In genomic region chr6:65126074-65126726, GRCm38 (mm10) we compare ENCODE assay signal across 9 mouse cellular contexts. TPM values are rescaled to one million over a fixed set of nuclear protein-coding genes. Genes with fewer than 3 reads are reported as not detected.
DNase-seq lines count a peak whose midpoint lies in the region; ATAC-seq and TF ChIP-seq lines count a peak whose summit lies in the region.
"Had no signal": no experiment of that assay in that cellular context is flagged by ENCODE, and none has a peak within 500 bp of the region (broad histone marks: within the 10 kb centered on the region; RNA-seq: fewer than 3 reads in every experiment).

No protein-coding gene starts in this region.

- in situ Hi-C loops in ES-E14 (cut with MboI; ENCODE audit: low sequenced_read_pairs in 2 of 2, unreplicated experiment in 2 of 2): no loop called here

- no peak overlapping the region for H3K27ac ChIP-seq in ES-E14 (ENCODE audit: insufficient read depth, low read depth, low read length, poor library complexity, severe bottlenecking)
- no peak overlapping the region for H3K27ac ChIP-seq in cerebellum, adult 2 months (ENCODE audit: insufficient read depth, low read length)
- H3K27ac ChIP-seq: liver, embryonic 15.5 days had no signal

- 11% methylated on average over 2 of the region's 2 CpGs for WGBS in cerebellum, adult 2 months

- H3K27me3 ChIP-seq in cerebellum, adult 2 months (ENCODE audit: control insufficient read depth, insufficient read depth, low read length): no peaks in the 10 kb centered on the region
- H3K27me3 ChIP-seq: liver, embryonic 15.5 days had no signal

- TF ChIP-seq POLR2A in cerebellum, adult 2 months (IDR thresholded peaks at IDR 0.05; ENCODE audit: borderline replicate concordance, insufficient read depth, low read length): no peak

- peak; percentile 43 to 71 for DNase-seq in heart, postnatal 10 days
- DNase-seq in heart, adult 9 months (ENCODE audit: low spot score in 2 of 2): no peak
- DNase-seq in ES-E14 (ENCODE audit: low read depth, low spot score): peak; percentile 21
- peak; percentile 29 to 44 for DNase-seq in cerebellum, adult 2 months
- DNase-seq in forelimb bud, embryonic 11.5 days (ENCODE audit: low read depth, low spot score): peak; percentile 53
- peak; percentile 32 to 47 for DNase-seq in layer of hippocampus, adult 8-10 months (ENCODE audit: low spot score in 2 of 2)
- DNase-seq in right cerebral cortex, postnatal 25 days: peak; percentile 55

- no peaks in the 10 kb centered on the region for H3K4me1 ChIP-seq in ES-E14 (ENCODE audit: control insufficient read depth in 2 of 2, insufficient read depth in 2 of 2, low read length in 2 of 2, poor library complexity in 1 of 2)
- no peaks in the 10 kb centered on the region for H3K4me1 ChIP-seq in cerebellum, adult 2 months (ENCODE audit: control insufficient read depth, insufficient read depth, low read length)
- H3K4me1 ChIP-seq: liver, embryonic 15.5 days had no signal

- H3K4me3 ChIP-seq in ES-E14 (ENCODE audit: insufficient read depth in 1 of 2, low read depth in 1 of 2, low read length in 2 of 2, poor library complexity in 1 of 2, severe bottlenecking in 1 of 2): no peak overlapping the region
- H3K4me3 ChIP-seq in cerebellum, adult 2 months (replicated peaks; ENCODE audit: insufficient read depth, low read depth, low read length): no peak overlapping the region
- H3K4me3 ChIP-seq: liver, embryonic 15.5 days had no signal

- intact Hi-C loops in heart, postnatal 10 days (cut with DNase I): loop anchor here (1.0 to 10.0 kb wide), 3 partner anchors 327 to 1407 kb away; no protein-coding TSS in a partner anchor

- peak; percentile 88 for ATAC-seq in megakaryocyte progenitor cell, adult 5-6 weeks (replicated peaks; ENCODE audit: poor library complexity)

- H3K36me3 ChIP-seq in ES-E14 (ENCODE audit: control insufficient read depth, insufficient read depth, low read length, poor library complexity, severe bottlenecking): peaks cover 2% of the 10 kb centered on the region; the same call in 1 of the 2 replicates
- H3K36me3 ChIP-seq: liver, embryonic 15.5 days had no signal

- no peaks in the 10 kb centered on the region for H3K9me3 ChIP-seq in ES-E14 (ENCODE audit: control insufficient read depth, insufficient read depth, low read depth, low read length)
- H3K9me3 ChIP-seq: liver, embryonic 15.5 days had no signal

- peak; percentile 90 for TF ChIP-seq CTCF in cerebellum, adult 2 months (IDR thresholded peaks at IDR 0.05; ENCODE audit: borderline replicate concordance, insufficient read depth, low read depth, low read length)

- no peak overlapping the region for H3K9ac ChIP-seq in ES-E14 (ENCODE audit: insufficient read depth, low read depth, low read length, poor library complexity, severe bottlenecking)
- H3K9ac ChIP-seq: liver, embryonic 15.5 days had no signal

TF ChIP-seq in ES-E14, 5 proteins besides CTCF, POLR2A, EP300 and RAD21:
- no peak for TF ChIP-seq ZNF384 (IDR thresholded peaks at IDR 0.05; ENCODE audit: low read depth, low read length)
- TF ChIP-seq ZC3H11A (IDR thresholded peaks at IDR 0.05; ENCODE audit: borderline replicate concordance, low read depth, low read length): peak; percentile 66
- TF ChIP-seq MAFK (IDR thresholded peaks at IDR 0.05; ENCODE audit: insufficient read depth, low read depth, low read length): no peak

RNA-seq across cellular contexts. Expression of gene Hpgds, which starts 18.5 kb away (rescaled TPM):
- 1 to 10 TPM; 1.1 to 1.8 TPM for total RNA-seq in heart, postnatal 10 days (2021)
- total RNA-seq in ES-E14 (2012; rRNA removed): 0.31 and 1.2 TPM in 2 replicates
- polyA plus RNA-seq in cerebellum, adult 2 months (2012; rRNA removed): 2.0 and 2.4 TPM in 2 replicates
- 10 to 100 TPM in 2 of 4 experiments, 1 to 10 TPM in 2; 4.7 to 19.5 (median 11.5) TPM for total RNA-seq in layer of hippocampus, adult 8-10 months (2022)
- total RNA-seq in megakaryocyte progenitor cell, adult 5-6 weeks (2015): 0.30 and 1.3 TPM in 2 replicates
- 0.37 and 0.84 TPM in 2 replicates for total RNA-seq in megakaryocyte progenitor cell, adult 5-6 weeks (2017)

Comparison
In these comparisons a context has a peak if more than half of its experiments do, and no peak if none do; other contexts are left out.
1. DNase-seq: peak in heart, postnatal 10 days (2 of 2), ES-E14 (single experiment), cerebellum, adult 2 months (2 of 2), forelimb bud, embryonic 11.5 days (single experiment), layer of hippocampus, adult 8-10 months (2 of 2) and right cerebral cortex, postnatal 25 days (single experiment); none in heart, adult 9 months (0 of 2).